Mouse (Mus musculus): ENCODE data around the gene Tmem253.

Gene Tmem253

GRCm38 (mm10) chr14:52015445-52016100 is at the start of gene Tmem253:
Gene Tmem253, plus strand, starts transcription at chr14:52015658.
- DNase-seq, result peak in 1 of 2 experiments; percentile 6

GRCm38 (mm10) chr14:51967400-51967799 is 48.1 kb upstream of the Tmem253 start:
- no peak for DNase-seq

- DNase-seq, result no peak
These were observed 36.2 kb upstream of the Tmem253 start for GRCm38 (mm10) chr14:51979252-51979651.

GRCm38 (mm10) chr14:51983251-51983650 is 32.2 kb upstream of the Tmem253 start:
- DNase-seq, result no peak

GRCm38 (mm10) chr14:51983855-51984246 is 31.6 kb upstream of the Tmem253 start:
- no peak for DNase-seq

GRCm38 (mm10) chr14:51984247-51985231 is 30.9 kb upstream of the Tmem253 start, which contains the start of gene Arhgef40:
Gene Arhgef40, plus strand, starts transcription at chr14:51984719.
- DNase-seq, result peak; percentile 68 to 72

- DNase-seq, result peak; percentile 36 to 50
These were observed 29.9 kb upstream of the Tmem253 start for GRCm38 (mm10) chr14:51985301-51986152.

GRCm38 (mm10) chr14:51986153-51986505 is 29.3 kb upstream of the Tmem253 start:
- no peak for DNase-seq

GRCm38 (mm10) chr14:51987177-51987576 is 28.3 kb upstream of the Tmem253 start:
- DNase-seq, result no peak

- no peak for DNase-seq
These were observed 26.7 kb upstream of the Tmem253 start for GRCm38 (mm10) chr14:51988731-51989130.

GRCm38 (mm10) chr14:51989461-51989970 is 25.9 kb upstream of the Tmem253 start:
- DNase-seq, result peak in 1 of 2 experiments; percentile 22

GRCm38 (mm10) chr14:51994453-51994852 is 21.0 kb upstream of the Tmem253 start:
- DNase-seq, result no peak

GRCm38 (mm10) chr14:51995219-51995871 is 20.1 kb upstream of the Tmem253 start:
- no peak for DNase-seq

- DNase-seq, result no peak
These were observed 19.1 kb upstream of the Tmem253 start for GRCm38 (mm10) chr14:51996231-51996841.

GRCm38 (mm10) chr14:51996866-51997265 is 18.6 kb upstream of the Tmem253 start:
- peak in 1 of 2 experiments; percentile 6 for DNase-seq

- DNase-seq, result peak in 1 of 2 experiments; percentile 4
These were observed 18.0 kb upstream of the Tmem253 start for GRCm38 (mm10) chr14:51997483-51997882.

- peak in 1 of 2 experiments; percentile 45 for DNase-seq
These were observed 11.4 kb upstream of the Tmem253 start for GRCm38 (mm10) chr14:52003981-52004495.

GRCm38 (mm10) chr14:52005141-52005540 is 10.3 kb upstream of the Tmem253 start:
- DNase-seq, result peak in 1 of 2 experiments; percentile 20

- DNase-seq, result no peak
These were observed 9.8 kb upstream of the Tmem253 start for GRCm38 (mm10) chr14:52005616-52006015.

- DNase-seq, result peak in 1 of 2 experiments; percentile 50
These were observed 9.2 kb upstream of the Tmem253 start for GRCm38 (mm10) chr14:52006241-52006640.

GRCm38 (mm10) chr14:52006771-52007170 is 8.7 kb upstream of the Tmem253 start:
- peak in 1 of 2 experiments; percentile 36 for DNase-seq
